In the genomic region with DNA sequence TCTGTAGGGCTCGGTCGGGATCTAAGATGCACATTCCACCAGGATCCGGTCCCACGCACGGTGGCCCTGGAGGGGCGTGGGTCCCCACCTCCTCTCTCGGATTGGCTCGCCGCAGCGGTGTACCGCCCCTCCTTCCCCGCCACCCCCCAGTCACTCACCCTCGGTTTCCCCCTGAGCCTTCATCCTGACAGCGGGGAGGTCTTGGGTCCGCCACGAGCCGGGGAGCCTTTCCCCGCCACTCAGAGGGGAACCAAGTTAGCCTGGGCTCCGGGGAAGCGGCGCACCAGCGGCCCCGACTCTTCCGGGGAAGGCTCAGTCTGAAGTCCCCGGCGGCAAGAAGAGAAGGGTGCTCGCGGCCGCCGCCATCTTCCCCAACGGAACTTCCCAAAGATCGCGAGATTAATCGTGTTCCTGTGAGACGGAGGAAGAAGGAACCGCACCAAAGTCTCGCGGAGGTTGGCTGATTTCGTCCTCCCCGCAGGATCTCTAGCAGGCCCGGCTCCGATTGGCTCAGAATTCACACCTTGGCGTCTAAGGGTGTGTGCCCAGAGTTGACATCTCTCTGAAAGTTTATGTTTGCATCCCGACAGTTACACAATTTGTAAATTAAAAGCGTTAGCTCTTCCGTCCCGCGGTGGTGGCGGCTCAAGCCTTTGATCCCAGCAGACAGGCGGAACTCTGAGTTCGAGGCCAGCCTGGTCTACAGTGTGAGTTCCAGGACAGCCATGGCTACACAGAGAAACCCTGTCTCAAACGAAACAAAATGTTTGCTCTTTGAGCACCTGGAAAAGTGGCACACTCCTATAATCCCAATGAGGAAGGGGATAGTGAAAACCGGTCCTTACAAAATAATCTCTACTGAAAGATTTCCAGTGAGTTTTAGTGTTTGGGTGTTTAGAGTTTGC, we compare ENCODE assay signal across 8 mouse cellular contexts. TPM values are rescaled to one million over a fixed set of nuclear protein-coding genes. Genes with fewer than 3 reads are reported as not detected.
DNase-seq lines count a peak whose midpoint lies in the region; ATAC-seq lines count a peak whose summit lies in the region.

Gene Med1, minus strand, starts transcription at position 393 of the 905 bp plus-strand sequence.

- peak; percentile 77 to 81 for DNase-seq in adrenal gland, adult 18-20 months (ENCODE audit: low spot score in 2 of 2)
- DNase-seq in embryo, embryonic 11 days = peak; percentile 99
- peak; percentile 90 for DNase-seq in gastrocnemius, postnatal 25 days
- DNase-seq in intestine, embryonic 14.5 days (ENCODE audit: low spot score) = peak; percentile 94
- peak; percentile 92 to 95 for DNase-seq in left cerebral cortex, postnatal 14 days (ENCODE audit: low spot score in 2 of 2)
- peak; percentile 98 for DNase-seq in mesoderm, embryonic 11.5 days (ENCODE audit: low read depth, low spot score)
- DNase-seq in right cerebral cortex, postnatal 36 days (ENCODE audit: low spot score in 2 of 2) = peak; percentile 90 to 91
- peak; percentile 96 for DNase-seq in yolk sac, embryonic 10.5 days (ENCODE audit: low spot score)

- intact Hi-C loops in left cerebral cortex, postnatal 14 days (cut with DNase I) = no loop called here

- H3K4me2 ChIP-seq in intestine, embryonic 14.5 days (ENCODE audit: low read length) = peak within 1 kb of the TSS; percentile 75

- under 1% methylated on average over 48 of the region's 53 CpGs for WGBS in intestine, embryonic 14.5 days

- peak within 1 kb of the TSS; percentile 89 for H3K27ac ChIP-seq in intestine, embryonic 14.5 days (ENCODE audit: low read depth)

- peaks cover 16% of the 10 kb centered on the region for H3K36me3 ChIP-seq in intestine, embryonic 14.5 days (ENCODE audit: control insufficient read depth, insufficient read depth, low read length)

- H3K27me3 ChIP-seq in intestine, embryonic 14.5 days (replicated peaks; ENCODE audit: control insufficient read depth, insufficient read depth, low read length) = no peaks in the 10 kb centered on the region

- H3K4me3 ChIP-seq in intestine, embryonic 14.5 days (ENCODE audit: low read depth, low read length) = peak within 1 kb of the TSS; percentile 89

- ATAC-seq in intestine, embryonic 14.5 days (replicated peaks; ENCODE audit: low FRiP score, low TSS enrichment, low read depth) = peak; percentile 95

- peak within 1 kb of the TSS; percentile 93 for H3K9ac ChIP-seq in intestine, embryonic 14.5 days (ENCODE audit: low read length)

- peaks cover 8% of the 10 kb centered on the region for H3K4me1 ChIP-seq in intestine, embryonic 14.5 days (replicated peaks; ENCODE audit: control insufficient read depth, insufficient read depth, low read length)

- H3K9me3 ChIP-seq in intestine, embryonic 14.5 days (ENCODE audit: control insufficient read depth, low read length) = no peaks in the 10 kb centered on the region

RNA-seq across cellular contexts. Expression of gene Med1, which starts in this region (rescaled TPM):
- 10 to 100 TPM; 41.4 to 66.1 TPM for total RNA-seq in adrenal gland, adult 18-20 months (2021)
- total RNA-seq in gastrocnemius, postnatal 25 days (2021) = 10 to 100 TPM; 21.2 to 23.1 TPM
- polyA plus RNA-seq in intestine, embryonic 14.5 days (2014; fragmentation: Nextera tagmentation; extraction: Ambion mirVana) = 57.1 and 63.2 TPM in 2 replicates
- total RNA-seq in left cerebral cortex, postnatal 14 days (2021) = 10 to 100 TPM; 46.9 to 52.8 TPM

Comparison
In these comparisons a context has a peak if more than half of its experiments do, and no peak if none do; other contexts are left out.
1. Peak in every context shown above with its lines: DNase-seq, ATAC-seq, H3K4me3 ChIP-seq and H3K27ac ChIP-seq.